Mouse (Mus musculus) skeletal muscle tissue, postnatal 0 days (tissue): ENCODE results near the gene Mast3. TPM values are rescaled to one million over a fixed set of nuclear protein-coding genes. Genes with fewer than 3 reads are reported as not detected.

Experiments used
- microRNA-seq, 2 experiments: library from miRNA; unstranded; fragments of <30 nt; microRNA quantifications; one replicate each; pipeline ENCODE4; 2016
- polyA plus RNA-seq: library from polyadenylated mRNA; unstranded; fragments of >200 nt; fragmentation: Nextera tagmentation; extraction: Ambion mirVana; gene quantifications from 2 replicates; pipeline ENCODE4 v1.2.1, GENCODE M21; 2015

Gene Mast3
- polyA plus RNA-seq = 4.4 and 4.8 TPM in 2 replicates

GRCm38 (mm10) chr8:70804481-70805206 is at the start of gene Mast3:
Gene Mast3 (minus strand): TSS chr8:70805054.

GRCm38 (mm10) chr8:70839408-70840351 is 34.8 kb upstream of the Mast3 start, which contains the start of gene Arrdc2:
Gene Arrdc2 (minus strand): TSS chr8:70839720.

GRCm38 (mm10) chr8:70808239-70808638 is 3.4 kb upstream of the Mast3 start, which contains the start of gene Il12rb1:
Gene Il12rb1 (plus strand): TSS chr8:70808449.

GRCm38 (mm10) chr8:70776496-70777444 is 28.1 kb downstream of the Mast3 start, which contains the start of gene Pik3r2:
Gene Pik3r2 (minus strand): TSS chr8:70776713.

GRCm38 (mm10) chr8:70760775-70761406 is 44.0 kb downstream of the Mast3 start, which contains the start of gene Mpv17l2:
Gene Mpv17l2 (minus strand): TSS chr8:70760946.

GRCm38 (mm10) chr8:70754043-70754870 is 50.6 kb downstream of the Mast3 start, which contains the start of gene Rab3a:
Gene Rab3a (plus strand): TSS chr8:70754679.

Small RNA genes within 50 kb of the gene (microRNA-seq; reads per million reads assigned to microRNA genes)
- gene Mir7240 = 0 to 0.21 reads per million in 2 experiments

Other genes starting within 250 kb of the Mast3 start
- gene Isyna1, start 210.7 kb downstream of the Mast3 start, polyA plus RNA-seq = 31.7 and 32.2 TPM in 2 replicates
- 44.3 and 52.8 TPM in 2 replicates for gene Ssbp4, start 196.2 kb downstream of the Mast3 start, polyA plus RNA-seq
- gene Lrrc25, start 188.9 kb downstream of the Mast3 start, polyA plus RNA-seq = 2.7 and 3.7 TPM in 2 replicates
- gene Gdf15, start 172.6 kb downstream of the Mast3 start, polyA plus RNA-seq = 0.28 and 0.41 TPM in 2 replicates
- 44.6 and 48.6 TPM in 2 replicates for gene Pgpep1, start 144.7 kb downstream of the Mast3 start, polyA plus RNA-seq
- gene Lsm4, start 131.8 kb downstream of the Mast3 start, polyA plus RNA-seq = 120 and 144 TPM in 2 replicates
- gene Jund, start 106.1 kb downstream of the Mast3 start, polyA plus RNA-seq = 81.2 and 130 TPM in 2 replicates
- not detected in 2 replicates for gene Iqcn, start 101.6 kb downstream of the Mast3 start, polyA plus RNA-seq
- gene Gm3336, start 86.5 kb downstream of the Mast3 start, polyA plus RNA-seq = not detected in 2 replicates
- 0.60 and 0.78 TPM in 2 replicates for gene Pde4c, start 81.3 kb downstream of the Mast3 start, polyA plus RNA-seq
- gene Rab3a, start 50.4 kb downstream of the Mast3 start, polyA plus RNA-seq = 48.6 and 48.8 TPM in 2 replicates
- gene Mpv17l2, start 44.1 kb downstream of the Mast3 start, polyA plus RNA-seq = 33.9 and 40.1 TPM in 2 replicates
- gene Pik3r2, start 28.3 kb downstream of the Mast3 start, polyA plus RNA-seq = 41.8 and 42.9 TPM in 2 replicates
- gene Il12rb1, start 3.4 kb upstream of the Mast3 start, polyA plus RNA-seq = 0.13 TPM in 1 of 2 replicates, not detected in the other
- gene Arrdc2, start 34.7 kb upstream of the Mast3 start, polyA plus RNA-seq = 3.2 and 5.5 TPM in 2 replicates
- gene Kcnn1, start 58.2 kb upstream of the Mast3 start, polyA plus RNA-seq = 0.73 and 0.85 TPM in 2 replicates
- gene Ccdc124, start 68.9 kb upstream of the Mast3 start, polyA plus RNA-seq = 55.2 and 65.8 TPM in 2 replicates
- 0.09 and 0.10 TPM in 2 replicates for gene Slc5a5, start 87.7 kb upstream of the Mast3 start, polyA plus RNA-seq
- gene Rpl18a, start 92.4 kb upstream of the Mast3 start, polyA plus RNA-seq = 3,039 and 3,890 TPM in 2 replicates
- gene Map1s, start 100.9 kb upstream of the Mast3 start, polyA plus RNA-seq = 25.8 and 28.7 TPM in 2 replicates